Mouse (Mus musculus) embryo, embryonic 10.5 days (tissue): ENCODE measurements around the gene Gm10959.
A peak's percentile ranks its signal among the peaks of the same experiment; 100 is the strongest.
"Not testable (repeated sequence)": the region's sequence is repeated elsewhere in the genome, so short reads cannot be mapped to it uniquely, and the experiment has no call there.

Source experiments
- DNase-seq: peaks from one replicate; pipeline ENCODE4 v3.0.0-alpha.2; 2015; ENCODE audit warnings: low spot score

Gm10959 gene

GRCm38 (mm10) chr3:122919260-122919659, at the start of gene Gm10959:
Gene Gm10959, minus strand, starts transcription at chr3:122919360.
- DNase-seq: no peak

DNA sequence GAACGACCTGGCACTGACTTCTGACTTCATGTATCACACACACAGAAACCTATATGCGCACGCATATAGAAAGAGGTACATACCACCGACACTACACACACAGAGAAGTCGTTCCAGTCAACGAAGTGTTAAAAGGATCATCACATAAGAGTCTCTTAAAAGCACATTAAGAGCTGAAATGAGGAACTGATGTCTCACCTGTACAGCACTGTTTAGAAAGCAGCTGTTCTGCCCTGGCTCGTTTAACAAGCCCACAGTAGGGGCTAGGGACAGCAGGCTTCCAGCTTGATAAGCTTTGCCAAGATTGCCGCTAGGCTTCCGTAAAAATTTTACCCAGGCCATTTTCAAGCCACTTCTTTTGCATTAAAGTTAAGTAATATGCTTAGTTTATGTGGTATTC, 49.2 kb upstream of the Gm10959 start:
- DNase-seq: no peak

DNA sequence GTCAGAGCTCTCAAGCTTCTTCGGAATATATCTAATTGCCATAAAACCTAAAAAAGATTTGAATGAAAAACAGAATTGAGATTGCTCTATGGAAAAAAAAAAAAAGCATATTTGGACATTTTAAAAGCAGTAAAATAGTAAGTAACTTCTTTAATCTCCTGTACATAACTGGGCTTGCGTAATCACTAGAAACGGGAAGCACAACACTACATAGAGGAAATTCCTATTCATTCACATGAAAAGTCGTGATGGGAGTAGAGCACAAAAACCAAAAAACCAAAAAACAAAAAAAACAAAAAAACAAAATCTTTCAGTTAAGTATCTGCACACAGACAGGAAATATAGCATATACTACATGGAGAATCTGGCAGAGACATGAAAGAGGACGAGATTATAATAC, 45.1 kb upstream of the Gm10959 start:
- DNase-seq: no peak

GRCm38 (mm10) chr3:122950129-122950528, 31.0 kb upstream of the Gm10959 start:
- DNase-seq: no peak

- DNase-seq: no peak
Measured at GRCm38 (mm10) chr3:122943387-122943890, 24.3 kb upstream of the Gm10959 start.

DNA sequence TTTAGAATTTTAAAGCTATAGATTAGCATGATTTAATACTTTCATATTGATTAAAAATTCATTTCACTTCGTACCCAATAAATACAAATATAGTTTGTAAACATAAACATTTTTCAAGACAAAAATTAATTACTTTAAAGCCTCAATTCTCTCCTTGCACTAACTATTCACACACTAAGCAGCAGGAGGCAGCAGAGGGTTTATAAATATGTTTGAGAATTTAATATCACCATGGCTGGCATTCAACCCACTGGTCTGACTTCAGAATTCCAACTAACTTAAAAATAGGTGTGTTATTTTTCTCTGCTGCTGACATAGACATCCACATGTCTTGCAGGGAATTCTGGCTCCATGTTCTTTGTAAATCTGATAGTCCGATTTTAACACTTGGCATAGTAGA, 20.1 kb upstream of the Gm10959 start:
- peak; percentile 77 for DNase-seq

DNA sequence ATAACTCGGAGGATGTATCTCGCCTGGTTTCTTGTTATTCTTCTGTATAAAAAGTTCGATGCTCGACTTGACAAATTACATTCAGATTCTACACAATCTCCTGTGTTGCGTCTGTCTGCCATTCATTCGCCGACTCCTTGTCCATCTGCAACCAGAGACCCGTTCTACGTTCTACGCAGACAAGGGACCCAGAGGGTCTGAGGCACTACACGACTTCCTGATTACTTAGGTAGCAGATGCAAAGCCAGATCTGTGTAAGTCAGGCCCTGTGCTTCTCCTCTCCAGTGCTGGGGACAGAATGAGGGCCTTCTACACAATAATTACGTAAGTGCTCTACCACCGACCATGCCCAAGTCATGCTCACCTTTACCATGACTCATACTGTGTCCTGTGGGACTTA, 18.0 kb upstream of the Gm10959 start:
- not testable (repeated sequence) for DNase-seq

DNA sequence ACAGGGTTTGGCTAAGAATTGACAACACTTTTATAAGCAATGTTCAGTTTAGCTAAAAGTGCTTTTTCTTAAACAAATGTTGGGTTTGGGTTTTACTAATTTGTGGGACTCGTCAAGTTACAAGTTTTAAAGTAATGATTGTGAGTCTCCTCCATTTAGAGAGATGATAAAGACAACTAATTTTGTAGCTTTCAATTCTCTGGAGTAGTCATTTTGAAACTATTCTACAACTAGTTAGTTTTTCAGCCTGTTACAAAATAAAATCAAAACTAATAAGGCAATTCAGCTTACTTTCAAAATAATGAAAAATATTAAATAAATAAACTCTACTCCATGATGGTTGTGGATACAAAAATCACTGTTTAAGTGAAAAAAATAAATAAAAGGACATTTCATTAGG, 13.3 kb upstream of the Gm10959 start:
- no peak for DNase-seq

- DNase-seq: no peak
Measured at GRCm38 (mm10) chr3:122929723-122930122, 10.6 kb upstream of the Gm10959 start.

GRCm38 (mm10) chr3:122924009-122924914, 5.1 kb upstream of the Gm10959 start, which contains the start of gene 1810037I17Rik:
Gene 1810037I17Rik, plus strand, starts transcription at chr3:122924203.
- DNase-seq: peak; percentile 95

DNA sequence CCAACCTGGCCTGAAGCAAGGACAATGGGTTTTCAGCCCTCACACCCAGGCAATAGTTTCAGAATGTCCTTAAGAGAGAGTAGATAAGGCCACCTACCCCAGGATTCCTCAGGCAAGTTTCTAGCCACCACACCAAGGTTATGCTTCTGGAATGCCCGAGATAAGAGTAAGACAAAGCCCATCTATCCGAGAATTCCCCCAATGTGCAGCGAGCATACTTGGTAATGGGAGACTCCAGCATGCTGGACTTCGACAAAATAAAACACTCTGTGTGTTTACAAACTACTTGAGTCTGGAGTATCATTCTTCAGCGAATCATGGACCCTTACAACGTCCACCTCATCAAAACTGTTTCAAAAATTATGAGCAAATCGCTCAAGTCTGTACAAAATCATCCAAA, 4.0 kb upstream of the Gm10959 start:
- DNase-seq: peak; percentile 7

- DNase-seq: no peak
Measured at GRCm38 (mm10) chr3:122921676-122922527, 2.7 kb upstream of the Gm10959 start.

DNA sequence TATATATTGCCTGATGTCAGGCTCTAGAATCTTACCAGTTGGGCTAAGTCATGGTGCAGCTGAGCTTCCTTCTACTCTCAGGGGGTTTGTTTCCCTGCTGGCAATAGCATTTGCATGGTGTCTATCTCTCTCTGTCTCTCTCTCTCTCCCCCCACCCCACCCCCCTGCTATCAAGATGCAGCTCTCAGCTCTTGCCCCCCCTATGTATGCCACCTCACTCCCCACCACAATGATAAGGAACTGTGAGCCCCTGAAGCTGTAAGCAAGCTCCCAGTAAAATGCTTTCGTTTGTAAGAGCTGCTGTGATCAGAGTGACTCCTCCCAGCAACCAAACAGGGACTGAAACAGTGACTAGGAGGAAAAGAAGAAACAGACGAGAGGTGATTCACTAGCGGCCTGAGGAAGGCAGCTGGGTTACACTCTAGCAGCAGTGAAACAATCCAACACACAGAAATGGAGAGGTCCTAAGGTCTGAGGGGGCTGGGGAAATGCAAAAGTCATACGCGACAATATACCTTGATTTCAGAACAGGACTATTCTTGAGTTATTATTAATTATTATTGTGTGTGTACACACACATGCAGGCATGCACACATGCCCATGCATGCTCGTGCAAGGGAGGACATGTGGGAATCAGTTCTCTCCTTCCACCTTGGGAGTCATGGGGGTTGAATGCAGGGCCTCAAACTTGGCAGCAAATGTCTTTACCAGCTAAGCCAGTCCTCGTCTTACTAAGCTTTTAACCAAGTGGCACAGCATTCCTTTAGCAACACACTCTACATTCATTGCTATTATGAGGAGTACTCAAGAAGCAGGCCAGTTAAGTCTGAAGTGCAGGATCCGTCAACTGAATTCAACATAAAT, 1.6 kb upstream of the Gm10959 start:
- no peak for DNase-seq

- DNase-seq: no peak
Measured at GRCm38 (mm10) chr3:122918672-122919071, 488 bp downstream of the Gm10959 start.

GRCm38 (mm10) chr3:122916191-122916680, 2.9 kb downstream of the Gm10959 start:
- DNase-seq: no peak

DNA sequence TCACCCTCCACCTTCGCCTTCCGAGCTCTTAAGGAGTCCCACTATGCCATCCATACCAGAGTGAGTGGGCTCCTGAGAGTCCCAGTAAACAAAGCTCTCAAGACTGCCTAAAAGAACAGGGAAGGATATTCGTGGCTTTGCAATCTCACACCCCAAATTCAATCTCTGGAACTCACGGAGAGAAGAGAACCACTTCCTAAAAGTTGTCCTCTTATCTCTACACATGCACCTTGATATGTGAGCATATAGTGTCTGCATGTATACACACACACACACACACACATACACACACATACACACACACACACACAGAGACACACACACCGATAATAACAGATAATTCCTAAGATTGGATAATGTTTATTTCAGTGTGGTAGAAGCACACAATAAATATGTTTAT, 3.7 kb downstream of the Gm10959 start:
- no peak for DNase-seq

DNA sequence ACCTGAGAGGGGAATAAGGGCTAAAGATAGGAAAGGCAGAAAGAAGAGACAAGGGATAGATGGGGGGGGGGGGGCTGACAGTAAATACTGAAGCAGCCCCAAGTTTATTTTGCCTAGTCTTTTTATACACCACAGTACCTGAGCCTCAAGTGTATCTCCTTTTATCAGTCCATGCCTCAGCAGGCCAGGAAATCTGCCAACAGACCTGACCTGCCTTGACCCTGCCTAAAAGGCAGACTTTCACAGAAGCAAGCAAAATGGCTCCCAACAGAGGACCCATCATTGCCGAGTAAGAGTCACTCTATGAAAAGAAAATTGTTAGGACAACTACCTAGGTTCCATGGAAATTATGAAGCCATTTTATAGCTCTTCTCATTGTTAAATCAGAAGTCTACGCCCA, 11.3 kb downstream of the Gm10959 start:
- DNase-seq: no peak

GRCm38 (mm10) chr3:122903746-122904433, 15.3 kb downstream of the Gm10959 start:
- DNase-seq: peak; percentile 86

DNA sequence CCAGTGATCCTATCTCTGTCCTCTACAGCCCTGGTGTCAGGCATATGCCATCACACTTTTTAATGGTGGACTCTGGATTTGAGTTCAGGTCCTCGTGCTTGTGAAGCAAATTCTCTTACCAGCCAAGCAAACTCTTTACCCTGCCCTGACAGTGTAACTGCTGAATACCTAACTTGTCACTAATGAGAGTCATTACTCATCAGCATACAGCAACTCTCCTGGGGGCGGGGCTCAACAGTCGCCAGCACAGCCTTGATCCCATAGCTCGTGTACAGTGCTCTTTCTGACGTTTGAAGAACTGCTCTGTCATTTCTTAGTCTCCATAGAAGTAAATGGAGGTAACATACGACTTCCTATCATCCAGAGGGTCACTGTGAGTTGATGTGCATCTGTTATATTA, 20.9 kb downstream of the Gm10959 start:
- no peak for DNase-seq

DNA sequence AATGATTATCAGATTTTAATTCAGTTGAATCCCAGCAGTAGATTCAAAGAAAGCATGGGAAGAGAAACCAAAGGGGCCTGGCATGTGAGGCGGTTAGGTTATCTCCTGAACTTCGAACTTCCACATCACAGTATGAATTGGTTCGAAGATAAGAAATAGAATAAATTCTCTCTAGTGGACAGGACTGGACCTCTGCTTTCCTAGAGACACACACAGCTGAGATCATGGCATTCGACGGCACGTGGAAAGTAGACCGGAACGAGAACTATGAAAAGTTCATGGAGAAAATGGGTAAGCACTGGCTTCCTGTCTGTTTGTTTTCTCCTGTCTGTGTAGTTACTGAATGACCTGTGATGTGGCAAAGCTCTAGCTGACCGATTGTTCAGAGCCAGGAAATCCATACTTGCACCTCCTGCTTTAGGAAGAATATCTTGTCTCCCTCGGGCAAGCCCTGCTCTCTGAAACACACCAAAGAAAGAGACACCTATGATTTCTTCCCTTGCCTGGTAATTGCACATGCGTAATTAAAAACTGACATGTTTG, 23.9 kb downstream of the Gm10959 start:
- DNase-seq: no peak

DNA sequence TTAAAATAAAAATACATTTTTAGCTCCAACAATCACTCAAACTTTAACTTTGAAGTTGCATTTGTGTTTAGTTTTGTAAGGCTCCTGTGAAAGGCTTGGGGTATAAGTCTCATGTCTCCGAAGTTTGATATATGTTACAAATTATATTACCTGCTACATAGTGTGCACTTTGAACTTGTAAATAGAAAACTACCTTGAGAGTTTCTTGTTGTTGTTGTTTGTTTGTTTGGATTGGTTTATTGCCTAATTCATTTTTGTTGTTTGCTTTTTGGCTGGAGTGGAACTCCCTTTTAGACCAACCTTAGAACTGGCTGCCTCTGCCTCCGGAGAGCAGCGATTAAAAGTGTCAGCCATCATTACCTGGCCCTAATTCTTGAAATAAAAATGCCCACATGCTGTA, 24.4 kb downstream of the Gm10959 start, which contains the start of gene Fabp2:
Gene Fabp2 (plus strand): TSS at position 301 of the 400 bp plus-strand sequence.
- no peak for DNase-seq
